Mouse (Mus musculus) gastrocnemius, postnatal 10 days (tissue): ENCODE measurements around the gene Rad54l2. TPM values are rescaled to one million over a fixed set of nuclear protein-coding genes. Genes with fewer than 3 reads are reported as not detected.
A peak's percentile ranks its signal among the peaks of the same experiment; 100 is the strongest.

Source experiments
- DNase-seq: peaks from one replicate; pipeline ENCODE4 v3.0.0; 2021; ENCODE audit warnings: mixed read lengths
- long read RNA-seq, 2 experiments: library from polyadenylated mRNA; stranded (forward); transcript quantifications; one replicate each; pipeline ENCODE4 v2.0.0; 2021
- total RNA-seq, 2 experiments: library from RNA; stranded (reverse); gene quantifications; 2 replicates each; pipeline ENCODE4 v1.2.3; 2021

The Rad54l2 gene
- 10 to 100 TPM in 1 of 2 experiments, 1 to 10 TPM in 1; 8.5 to 11.5 TPM for total RNA-seq
- long read RNA-seq, experiment 1, partial matches to known transcripts = 0 of 1 reads
- long read RNA-seq, experiment 1, other reads (novel, unspliced or antisense) = 1 of 1 reads
- long read RNA-seq, experiment 2, partial matches to known transcripts = 0 of 1 reads
- long read RNA-seq, experiment 2, other reads (novel, unspliced or antisense) = 1 of 1 reads

DNA sequence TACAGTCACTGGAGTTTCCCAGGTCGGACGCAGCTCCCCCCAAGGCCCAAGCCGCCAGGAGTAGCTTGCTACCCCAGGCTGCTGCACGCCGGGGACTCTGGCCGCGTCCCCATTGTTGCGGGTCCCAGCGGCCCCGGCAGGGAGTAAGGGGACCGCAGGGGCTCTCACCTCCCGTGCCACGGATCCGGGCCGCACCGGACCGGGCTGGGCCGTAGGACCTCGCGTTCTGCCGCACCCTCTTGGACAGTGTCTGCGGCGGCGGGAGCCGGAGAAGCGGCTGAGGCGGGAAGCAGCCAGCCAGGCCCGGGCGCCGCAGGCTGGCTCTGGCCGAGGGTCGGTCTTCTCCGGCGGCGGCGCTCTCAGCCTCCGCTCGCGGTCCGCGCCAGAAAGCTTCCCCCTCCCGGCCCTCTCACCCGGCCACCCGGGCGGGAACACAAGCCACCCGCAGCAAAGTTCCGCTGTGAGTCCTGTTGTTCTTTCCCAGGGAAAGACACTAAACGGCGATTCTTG lies at the start of gene Rad54l2:
Rad54l2 (minus strand) TSS at position 383 of the 510 bp plus-strand sequence.
- DNase-seq = peak; percentile 87

DNA sequence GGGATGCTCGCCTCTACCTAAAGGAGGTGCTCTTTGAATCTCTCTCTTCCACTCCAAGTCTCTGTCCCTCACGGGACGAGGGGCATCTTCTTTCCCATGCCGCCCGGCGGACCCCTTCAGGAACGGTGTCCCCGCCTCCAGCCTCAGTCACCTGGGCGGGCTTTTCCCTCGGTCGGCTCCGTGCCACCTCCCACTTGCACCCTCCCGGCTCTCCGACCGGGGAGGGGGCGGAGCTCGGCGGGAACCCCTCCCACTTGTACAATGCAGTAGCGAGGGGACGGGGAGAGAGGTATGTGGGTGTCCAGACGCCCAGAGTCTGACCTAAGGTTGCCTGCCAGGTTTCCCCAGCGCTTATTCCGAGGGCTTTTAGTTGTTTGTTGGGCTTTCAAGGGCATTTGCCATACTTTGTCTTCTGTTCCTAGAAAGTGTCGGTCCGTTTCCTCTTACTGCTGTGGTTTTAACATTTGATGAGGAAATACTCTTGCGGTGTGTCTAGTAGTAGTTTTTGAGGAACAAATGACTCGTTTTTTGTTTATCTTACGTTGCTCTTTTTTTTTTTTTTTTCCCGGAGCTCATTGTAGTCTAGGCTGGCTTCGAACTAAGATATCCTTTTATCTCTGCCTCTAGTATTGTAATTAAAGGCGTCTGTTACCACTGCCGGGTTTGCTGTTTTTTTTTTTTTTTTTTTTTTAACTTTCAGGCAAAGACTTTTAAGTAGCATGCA lies 33.5 kb upstream of the Rad54l2 start:
- peak; percentile 86 for DNase-seq

DNA sequence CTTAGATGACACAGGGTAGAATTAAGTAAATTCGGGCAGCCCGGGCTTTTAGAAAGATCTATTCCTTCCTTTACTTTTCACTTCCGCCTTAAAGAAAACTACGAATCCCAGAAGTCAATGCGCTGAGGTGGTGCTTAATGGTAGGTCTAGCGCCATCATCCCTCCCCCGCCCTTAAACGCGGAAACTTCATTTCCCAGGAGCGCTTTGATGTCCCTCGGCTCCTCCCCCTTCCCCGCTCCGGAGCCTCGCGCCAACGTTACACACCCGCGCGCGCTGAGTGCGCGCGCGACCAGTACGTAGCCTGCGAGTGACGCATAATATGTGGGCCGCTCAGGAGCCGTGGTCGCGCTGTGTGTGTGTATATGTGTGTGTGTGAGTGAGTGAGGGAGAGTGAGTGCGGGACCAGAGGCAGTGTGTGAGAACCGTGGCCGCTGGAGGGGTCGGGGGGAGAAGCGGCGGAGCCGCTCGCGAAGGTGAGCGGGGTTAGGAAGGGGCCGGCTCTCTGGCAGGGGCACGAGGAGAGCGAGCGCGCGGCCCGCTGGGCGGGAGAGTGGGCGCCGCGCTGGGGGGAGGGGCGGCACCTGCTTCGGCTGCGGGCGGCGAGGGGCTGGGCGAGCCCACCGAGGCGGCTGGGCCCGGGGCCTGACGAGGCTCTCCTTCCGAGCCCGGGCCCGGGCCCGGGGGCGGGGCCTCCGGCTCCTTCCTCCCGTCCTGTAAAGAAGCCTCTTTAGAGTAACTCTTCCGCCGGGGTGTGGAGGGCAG lies 32.8 kb upstream of the Rad54l2 start, which contains the start of gene Dcaf1:
Dcaf1 (plus strand) TSS at position 257 of the 763 bp plus-strand sequence.
- DNase-seq = peak; percentile 86

DNA sequence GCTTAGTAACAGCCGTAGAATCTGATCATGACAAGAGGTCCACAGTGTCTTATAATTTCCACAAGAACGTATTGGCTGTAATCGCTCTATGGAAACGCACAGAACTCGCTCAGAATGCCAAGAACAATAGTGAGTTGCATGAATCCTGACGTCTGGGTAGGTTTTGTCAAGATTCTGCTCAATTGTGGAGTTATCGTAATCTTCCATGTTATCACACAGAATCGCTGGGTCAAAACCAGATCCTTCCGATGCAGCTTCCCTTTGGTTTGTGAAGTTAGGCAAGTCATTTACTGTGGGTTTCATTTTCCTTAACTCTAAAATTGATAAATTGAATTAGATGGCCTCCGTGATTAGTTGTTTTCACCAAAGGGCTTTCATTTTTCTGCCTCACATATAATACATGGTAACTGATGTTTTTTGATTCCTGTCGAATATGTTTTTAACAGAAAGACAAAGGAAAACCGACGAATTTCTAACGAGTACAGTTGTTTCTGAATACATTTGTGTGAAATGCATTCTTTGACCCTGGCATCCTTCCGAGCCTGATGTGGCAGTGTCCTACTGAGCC lies 32.1 kb upstream of the Rad54l2 start:
- DNase-seq = no peak

DNA sequence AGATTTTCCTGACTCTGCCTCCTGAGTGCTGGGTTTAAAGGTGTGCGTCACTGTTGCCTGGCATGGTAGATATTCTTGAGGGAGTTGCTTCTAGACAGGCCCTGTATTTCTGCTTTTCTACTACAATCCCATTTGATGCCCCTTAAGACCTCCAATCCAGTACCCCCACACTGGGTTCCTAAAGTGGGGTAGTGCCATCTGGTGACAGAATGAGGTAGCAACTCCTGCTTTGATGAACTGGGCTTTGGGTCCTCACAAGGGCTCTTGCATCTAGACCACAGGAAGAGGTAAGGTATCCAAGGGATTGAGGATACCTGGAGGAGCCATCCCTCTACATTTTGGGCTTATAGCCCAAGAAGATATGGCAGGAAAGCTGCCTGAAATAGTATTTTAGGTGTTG lies 30.2 kb upstream of the Rad54l2 start:
- DNase-seq = no peak

DNA sequence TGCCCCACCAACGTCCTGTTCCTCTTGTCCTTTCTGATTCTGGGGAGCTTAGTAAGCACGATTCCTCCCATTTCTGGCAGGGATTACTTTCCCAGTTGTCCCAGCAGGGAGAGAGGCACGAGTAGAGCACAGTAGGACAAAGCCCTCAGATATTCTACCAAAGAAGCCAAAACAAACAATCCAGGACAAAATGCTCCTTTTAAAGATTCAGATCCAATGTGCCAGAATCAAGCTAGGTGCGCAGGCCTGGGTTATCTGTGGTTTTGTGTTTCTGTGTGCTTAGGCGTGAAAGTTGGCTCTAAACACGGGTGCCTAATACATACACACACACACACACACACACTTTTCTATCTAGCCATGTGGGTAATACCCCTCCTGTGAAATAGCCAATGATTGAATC lies 29.2 kb upstream of the Rad54l2 start:
- DNase-seq = no peak

DNA sequence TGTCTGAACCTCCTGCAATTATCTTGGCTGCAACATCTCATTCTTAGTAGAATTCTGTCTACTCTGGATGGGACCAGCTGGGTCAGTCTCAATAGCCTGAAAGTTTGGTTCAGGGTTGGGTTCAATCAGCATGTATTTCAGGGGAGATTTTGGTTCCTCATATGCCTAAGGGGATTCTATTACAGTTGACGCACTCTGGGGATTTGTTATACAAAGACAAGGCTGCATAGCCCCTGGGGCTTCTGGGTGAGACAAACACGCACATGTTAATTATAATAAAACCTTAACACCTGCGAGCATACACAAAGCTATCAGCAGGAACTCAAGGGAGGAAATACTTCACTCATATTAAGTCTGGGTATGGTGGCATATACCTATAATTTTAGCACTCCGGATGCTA lies 17.5 kb upstream of the Rad54l2 start:
- no peak for DNase-seq

DNA sequence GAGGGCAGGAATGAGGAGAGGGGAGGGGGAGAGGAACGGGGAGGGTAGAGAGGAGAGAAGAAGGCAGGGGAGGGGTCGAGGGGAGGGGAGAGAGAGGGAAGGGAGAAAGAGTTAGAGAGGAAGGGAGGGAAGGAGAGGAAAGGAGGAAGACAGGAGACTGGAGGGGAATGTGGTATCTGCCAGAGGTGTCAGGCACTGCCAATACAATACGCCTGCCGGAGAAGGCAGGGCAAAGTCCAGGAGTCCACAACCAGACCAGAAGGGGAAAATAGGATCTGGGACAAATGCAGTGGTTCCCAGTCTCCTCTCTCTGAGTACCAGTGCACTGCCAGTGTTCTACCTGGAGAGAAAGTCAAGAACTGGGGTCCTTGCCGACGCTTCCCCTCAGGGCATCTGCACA lies 1.8 kb upstream of the Rad54l2 start:
- DNase-seq = no peak

DNA sequence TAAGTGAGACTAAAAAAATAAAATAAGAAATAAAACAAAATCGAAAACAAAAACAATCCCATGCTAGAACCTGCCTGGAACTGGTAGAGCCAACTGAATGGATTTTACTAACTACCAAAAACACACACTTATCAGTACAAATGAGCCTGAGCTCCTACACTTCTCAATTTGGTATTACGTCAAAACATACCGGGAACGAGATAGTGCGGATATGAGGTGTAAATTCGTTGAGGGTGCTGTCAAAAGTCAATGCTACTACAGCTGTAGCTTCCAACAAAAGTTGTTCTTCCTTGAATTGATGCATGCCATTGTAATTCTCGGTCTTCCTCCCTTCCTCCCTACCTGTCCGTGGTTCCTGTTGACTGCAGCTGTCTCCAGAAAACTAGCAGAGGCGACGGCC lies 369 bp upstream of the Rad54l2 start:
- DNase-seq = no peak

DNA sequence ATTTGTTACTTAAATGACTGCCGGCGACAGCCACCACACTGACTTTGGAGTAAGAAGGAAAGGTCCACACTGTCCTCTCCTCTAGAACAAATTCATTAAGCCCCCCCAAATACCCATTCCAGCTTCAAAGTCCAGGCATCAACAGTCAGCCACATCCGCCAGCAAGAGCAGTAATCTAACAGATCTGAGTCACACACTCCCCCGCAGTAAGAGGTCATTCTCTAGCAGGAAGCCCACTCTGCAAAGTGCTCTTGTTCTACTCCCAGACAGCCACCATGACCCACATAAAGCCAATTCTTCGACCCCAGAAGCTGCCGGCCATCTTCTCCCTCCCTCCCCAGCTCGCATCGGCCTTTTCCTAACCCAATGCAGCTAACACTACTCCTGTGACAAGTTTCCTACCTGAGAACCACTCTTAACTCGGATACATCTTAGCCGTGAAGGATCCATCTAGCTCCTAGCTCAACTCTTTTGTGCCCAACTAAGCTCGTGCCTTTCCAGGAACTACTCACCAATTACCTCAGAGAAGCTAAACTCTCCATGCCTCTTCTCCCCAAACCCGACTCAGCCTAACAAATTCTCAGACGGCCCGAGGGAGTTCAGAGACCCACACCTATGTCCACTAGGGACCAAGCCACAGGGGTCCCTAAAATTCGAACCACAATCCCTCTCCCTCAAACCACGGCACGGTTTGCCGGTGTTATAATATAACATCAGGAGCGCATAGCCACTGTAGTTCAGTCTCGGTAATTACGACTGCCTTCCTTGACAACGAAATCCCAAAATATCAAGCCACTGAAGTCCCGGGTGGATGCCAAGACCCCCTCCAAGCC lies 799 bp downstream of the Rad54l2 start:
- DNase-seq = no peak

DNA sequence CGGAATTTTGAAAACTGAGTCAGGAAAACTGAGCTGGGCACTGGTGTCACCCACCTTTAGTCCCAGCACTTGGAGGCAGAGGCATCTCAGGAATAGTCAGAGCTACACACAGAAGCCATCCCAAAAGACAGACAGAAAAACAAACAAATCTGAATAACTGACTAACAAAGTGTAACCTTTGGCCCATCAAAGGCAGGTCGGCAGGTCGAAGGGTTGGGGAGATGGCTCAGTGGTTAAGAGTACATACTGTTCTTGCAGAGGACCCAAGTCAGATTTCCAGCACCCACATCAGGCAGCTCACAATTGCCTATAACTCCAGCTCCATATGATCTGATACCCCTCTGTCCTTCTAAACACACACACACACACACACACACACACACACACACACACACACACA lies 3.8 kb downstream of the Rad54l2 start:
- DNase-seq = no peak

DNA sequence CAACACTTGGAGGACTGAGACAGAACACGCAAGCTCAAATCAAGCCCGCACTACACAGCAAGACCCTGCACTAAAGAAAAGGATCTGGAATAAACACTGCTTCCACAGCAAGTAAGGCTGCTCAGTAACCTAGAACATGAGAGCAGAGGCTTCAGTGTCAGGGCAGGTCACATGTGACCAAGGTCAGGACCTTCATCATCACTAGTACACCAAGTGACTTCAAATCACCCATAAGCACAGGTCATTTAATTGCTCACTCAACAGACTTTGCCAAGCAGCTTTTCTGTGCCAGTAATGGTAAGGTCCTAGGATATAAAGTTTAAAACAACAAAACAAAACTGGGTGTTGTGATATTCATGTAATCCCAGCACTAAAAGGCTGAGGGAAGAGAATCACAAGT lies 5.4 kb downstream of the Rad54l2 start:
- no peak for DNase-seq

DNA sequence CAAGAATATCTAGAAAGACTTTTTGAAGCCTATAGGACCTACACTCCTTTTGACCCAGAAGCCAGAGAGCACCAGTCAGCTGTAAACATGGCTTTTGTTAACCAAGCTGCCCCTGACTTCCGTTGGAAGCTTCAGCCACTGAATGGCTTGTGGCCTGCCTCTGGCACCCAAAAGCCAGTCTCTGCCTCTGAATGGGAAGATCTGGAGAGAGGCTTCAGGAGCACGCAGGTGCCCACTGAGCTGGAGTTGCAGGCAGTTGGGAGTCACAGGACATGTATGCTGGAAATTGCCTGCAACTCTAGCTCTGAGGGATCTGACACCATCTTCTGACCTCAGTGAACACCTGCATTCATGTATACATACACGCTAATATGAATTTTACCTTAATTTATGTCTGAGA lies 8.9 kb downstream of the Rad54l2 start:
- DNase-seq = no peak

DNA sequence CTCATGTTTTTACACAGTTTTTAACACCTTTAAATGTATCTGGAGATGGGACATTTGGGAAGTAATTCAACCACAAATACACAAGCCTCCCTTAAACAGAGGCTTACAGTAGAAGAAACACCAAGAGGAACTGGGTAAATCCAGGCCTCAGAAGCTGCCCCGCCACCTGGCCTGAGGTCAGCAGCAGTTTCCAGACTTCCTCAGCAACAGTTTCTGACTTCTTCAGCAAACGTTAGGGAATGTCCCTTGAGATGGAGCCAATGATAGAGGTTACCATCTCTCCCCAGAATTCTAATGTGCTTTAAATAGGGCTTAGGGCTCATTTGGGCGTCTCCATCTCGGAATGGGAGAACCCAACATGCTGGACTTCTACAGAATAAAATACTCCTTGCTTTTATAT lies 10.7 kb downstream of the Rad54l2 start:
- no peak for DNase-seq

DNA sequence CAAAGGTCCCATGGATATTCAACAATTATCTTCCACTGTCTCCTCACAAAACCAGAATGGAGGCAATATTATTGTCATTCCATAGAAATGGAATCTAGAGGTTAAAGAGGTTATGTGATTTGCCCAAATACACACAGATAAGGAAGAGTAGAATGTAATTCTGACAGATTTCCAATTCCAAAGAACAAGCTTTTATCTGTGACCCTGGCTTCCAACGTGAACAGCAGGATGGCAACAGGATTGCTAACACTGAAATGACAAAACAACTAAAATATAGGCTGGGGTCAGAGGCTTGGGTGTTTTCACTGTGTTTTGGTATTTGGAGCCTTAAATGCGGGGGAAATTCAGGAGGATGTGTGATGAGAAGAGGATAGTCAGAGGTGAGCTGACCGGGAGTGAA lies 11.6 kb downstream of the Rad54l2 start:
- no peak for DNase-seq

DNA sequence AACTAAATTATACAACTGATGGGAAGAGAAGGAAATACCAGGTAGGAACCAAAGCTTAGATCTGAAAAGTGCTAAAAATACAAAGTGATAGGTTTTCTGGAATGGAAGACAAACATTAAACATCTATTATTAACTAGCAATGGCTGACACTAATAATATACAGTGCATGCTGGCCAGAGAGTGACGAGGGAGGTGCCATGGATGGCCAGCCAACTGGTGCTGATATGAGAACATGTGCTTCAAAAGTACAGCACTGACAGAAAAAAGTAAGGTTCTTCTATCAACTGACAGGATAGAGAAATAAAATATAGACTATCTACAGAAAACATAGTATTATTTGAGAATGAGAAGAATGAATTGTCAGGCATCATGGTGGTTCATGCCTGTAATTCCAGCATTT lies 12.9 kb downstream of the Rad54l2 start:
- DNase-seq = no peak

DNA sequence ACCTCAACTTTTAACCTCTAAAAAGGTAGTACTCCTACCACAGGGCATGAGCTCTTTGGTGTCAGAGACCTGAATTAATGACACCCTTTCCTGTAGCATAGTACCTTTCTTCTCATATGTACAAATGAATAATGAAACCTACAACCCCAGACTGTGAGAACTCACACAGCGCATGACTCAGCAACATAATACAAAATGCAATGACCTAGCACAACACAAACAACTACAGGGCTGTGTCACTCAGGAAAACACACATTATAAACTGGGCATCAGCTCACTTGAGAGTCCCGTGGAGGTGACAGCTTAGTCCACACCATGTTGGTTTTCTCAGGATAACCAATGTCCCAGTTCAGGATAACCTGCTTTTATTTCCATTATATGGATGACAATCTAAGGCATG lies 17.2 kb downstream of the Rad54l2 start:
- no peak for DNase-seq

DNA sequence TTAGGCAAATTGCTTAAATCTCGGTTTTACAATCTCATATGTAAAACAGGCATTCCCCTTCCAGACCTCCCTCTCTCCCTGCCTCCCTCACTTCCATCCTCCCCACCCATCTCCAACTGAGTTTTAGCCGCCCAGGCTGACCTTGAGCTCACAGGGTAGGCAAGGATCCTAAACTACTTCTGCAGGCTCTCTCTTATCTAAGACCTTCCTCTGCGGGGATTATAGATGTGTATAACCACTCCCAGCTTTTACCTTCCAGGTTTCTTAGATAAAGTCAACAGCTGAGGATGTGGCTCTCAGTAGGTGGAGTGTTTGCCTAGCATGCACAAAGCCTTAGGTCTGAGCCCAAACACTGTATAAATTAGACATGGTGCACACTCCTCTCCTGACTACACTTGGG lies 18.8 kb downstream of the Rad54l2 start:
- DNase-seq = no peak

DNA sequence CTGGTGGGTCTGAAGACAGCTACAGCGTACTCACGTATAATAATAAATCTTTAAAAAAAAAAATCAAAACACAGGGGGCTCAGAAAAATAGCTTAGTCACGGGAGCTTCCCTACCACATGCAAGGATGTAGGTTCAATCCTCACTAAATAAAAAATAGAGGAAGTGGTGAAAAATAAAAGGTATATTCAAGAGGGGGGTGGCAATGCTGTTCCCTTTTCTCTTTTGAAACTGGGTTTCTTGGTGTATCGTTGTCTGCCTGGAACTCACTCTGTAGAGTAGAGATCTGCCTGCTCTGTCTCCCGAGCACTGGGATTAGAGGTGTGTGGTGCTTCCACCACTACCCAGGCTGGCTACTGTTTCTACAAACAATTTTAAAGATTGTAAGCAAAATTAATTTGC lies 19.2 kb downstream of the Rad54l2 start:
- DNase-seq = no peak

DNA sequence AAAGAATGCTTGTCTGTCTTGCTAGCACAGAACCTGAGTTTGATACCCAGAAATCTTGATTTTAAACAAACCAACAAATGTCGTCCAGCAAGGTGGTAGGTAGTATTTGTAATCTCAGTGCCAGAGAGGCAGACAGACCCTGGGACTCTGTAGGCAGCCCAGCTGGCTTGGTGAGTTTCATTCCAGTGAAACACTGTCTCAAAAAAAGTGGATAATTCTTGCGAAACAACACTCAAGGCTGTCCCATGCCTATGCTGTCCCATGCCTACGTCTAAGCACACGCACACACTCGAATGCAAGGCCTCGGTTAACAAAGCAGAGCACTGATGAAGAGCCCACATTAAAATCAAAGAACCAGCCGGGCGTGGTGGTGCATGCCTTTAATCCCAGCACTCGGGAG lies 32.6 kb downstream of the Rad54l2 start:
- DNase-seq = no peak

DNA sequence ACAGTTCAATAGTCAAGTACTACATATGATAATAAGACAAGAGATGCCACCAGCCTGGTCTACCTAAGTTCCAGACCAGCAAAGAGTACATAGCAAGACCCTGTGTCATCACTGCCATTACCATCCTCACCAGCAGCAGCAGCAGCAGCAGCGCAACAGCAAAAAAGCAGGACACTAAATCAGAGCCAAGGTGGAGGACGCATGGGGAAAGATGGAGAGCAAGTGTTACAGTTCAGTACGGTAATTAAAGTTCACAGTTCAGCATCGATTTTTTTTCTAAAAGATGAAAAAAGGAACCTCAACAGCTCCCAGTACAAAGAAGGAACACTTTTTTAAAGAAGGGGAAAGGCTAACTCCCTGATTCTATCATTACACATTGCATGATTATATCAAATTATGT lies 33.2 kb downstream of the Rad54l2 start:
- no peak for DNase-seq

DNA sequence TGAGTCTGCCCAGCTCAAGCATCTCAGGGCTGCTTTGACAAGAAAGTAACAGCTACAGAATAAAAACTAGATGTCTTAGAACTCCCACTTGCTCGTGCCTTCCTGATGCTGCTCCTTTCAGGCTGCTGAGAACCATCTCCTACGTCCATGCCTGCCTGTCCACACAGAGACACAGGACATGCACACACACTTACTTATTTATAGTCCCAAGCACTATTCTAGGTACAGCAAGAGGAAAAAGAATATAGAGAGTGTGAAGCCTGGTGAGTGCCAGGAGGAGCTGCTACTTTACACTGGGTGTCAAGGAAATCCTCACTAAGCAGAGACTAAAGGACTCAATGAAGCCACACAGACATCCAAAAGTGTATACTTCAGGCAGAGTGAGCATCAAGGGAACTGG lies 34.7 kb downstream of the Rad54l2 start:
- no peak for DNase-seq
